Mouse (Mus musculus): Measurements from ENCODE around the gene Slc4a2. TPM values are rescaled to one million over a fixed set of nuclear protein-coding genes. Genes with fewer than 3 reads are reported as not detected.

Gene Slc4a2
- polyA plus RNA-seq, 1 experiment from 2014 or later = 40.0 TPM

DNA sequence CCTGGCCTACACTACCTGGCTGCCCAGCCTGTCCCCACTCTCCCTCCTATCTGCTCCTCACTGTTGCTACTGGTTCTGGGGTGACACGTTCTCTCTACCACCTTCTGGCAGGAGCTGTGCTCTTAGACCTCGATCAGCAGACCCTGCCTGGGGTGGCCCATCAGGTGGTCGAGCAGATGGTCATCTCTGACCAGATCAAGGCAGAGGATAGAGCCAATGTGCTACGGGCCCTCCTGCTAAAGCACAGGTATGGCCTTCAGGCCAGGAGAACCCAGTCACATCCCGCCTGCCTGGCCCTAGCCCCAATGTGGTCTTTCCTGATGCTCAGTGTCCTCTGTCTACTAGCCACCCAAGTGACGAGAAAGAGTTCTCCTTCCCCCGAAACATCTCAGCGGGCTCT, 10.4 kb downstream of the Slc4a2 start:
- ATAC-seq (ENCODE audit: insufficient number of reproducible peaks, low FRiP score, low TSS enrichment, low read depth) = no peak
- H3K36me3 ChIP-seq = peaks cover 98% of the 10 kb centered on the region
- no peak overlapping the region for H3K4me2 ChIP-seq
- no peak overlapping the region for H3K4me3 ChIP-seq
- no peaks in the 10 kb centered on the region for H3K27me3 ChIP-seq
- H3K9me3 ChIP-seq = no peaks in the 10 kb centered on the region
- peaks cover 1% of the 10 kb centered on the region; the same call in 1 of the 2 replicates for H3K4me1 ChIP-seq
- 86% methylated on average over 8 of the region's 8 CpGs for WGBS
- no peak overlapping the region for H3K27ac ChIP-seq
- H3K9ac ChIP-seq = no peak overlapping the region

- 90% methylated on average over 8 of the region's 8 CpGs for WGBS
- Histone ChIP-seq H3K36me3 (peaks cover 73% of the 10 kb centered on the region), H3K4me2 (no peak overlapping the region), H3K4me1 (peaks cover 21% of the 10 kb centered on the region), H3K9ac (no peak overlapping the region), H3K27me3 (no peaks in the 10 kb centered on the region), H3K27ac (no peak overlapping the region), H3K9me3 (no peaks in the 10 kb centered on the region), H3K4me3 (no peak overlapping the region)
- ATAC-seq (ENCODE audit: insufficient number of reproducible peaks, low FRiP score, low TSS enrichment, low read depth) = no peak
Observed at GRCm38 (mm10) chr5:24441187-24441586, 17.6 kb downstream of the Slc4a2 start.

- no peak overlapping the region for H3K4me3 ChIP-seq
- no peak overlapping the region for H3K27ac ChIP-seq
- ATAC-seq (ENCODE audit: insufficient number of reproducible peaks, low FRiP score, low TSS enrichment, low read depth) = no peak
- WGBS = 82% methylated on average over 9 of the region's 9 CpGs
- no peaks in the 10 kb centered on the region for H3K27me3 ChIP-seq
- H3K36me3 ChIP-seq = peaks cover 64% of the 10 kb centered on the region
- peaks cover 28% of the 10 kb centered on the region for H3K4me1 ChIP-seq
- H3K4me2 ChIP-seq = no peak overlapping the region
- H3K9ac ChIP-seq = no peak overlapping the region
- no peaks in the 10 kb centered on the region for H3K9me3 ChIP-seq
Observed at GRCm38 (mm10) chr5:24442029-24442428, 18.4 kb downstream of the Slc4a2 start.

- Histone ChIP-seq H3K27me3 (no peaks in the 10 kb centered on the region), H3K4me3 (no peak overlapping the region), H3K9me3 (no peaks in the 10 kb centered on the region), H3K9ac (no peak overlapping the region), H3K27ac (no peak overlapping the region), H3K36me3 (peaks cover 53% of the 10 kb centered on the region), H3K4me2 (no peak overlapping the region), H3K4me1 (peaks cover 39% of the 10 kb centered on the region)
- WGBS = 88% methylated on average over 7 of the region's 7 CpGs
- no peak for ATAC-seq (ENCODE audit: insufficient number of reproducible peaks, low FRiP score, low TSS enrichment, low read depth)
Observed at GRCm38 (mm10) chr5:24443204-24443603, 19.6 kb downstream of the Slc4a2 start.

DNA sequence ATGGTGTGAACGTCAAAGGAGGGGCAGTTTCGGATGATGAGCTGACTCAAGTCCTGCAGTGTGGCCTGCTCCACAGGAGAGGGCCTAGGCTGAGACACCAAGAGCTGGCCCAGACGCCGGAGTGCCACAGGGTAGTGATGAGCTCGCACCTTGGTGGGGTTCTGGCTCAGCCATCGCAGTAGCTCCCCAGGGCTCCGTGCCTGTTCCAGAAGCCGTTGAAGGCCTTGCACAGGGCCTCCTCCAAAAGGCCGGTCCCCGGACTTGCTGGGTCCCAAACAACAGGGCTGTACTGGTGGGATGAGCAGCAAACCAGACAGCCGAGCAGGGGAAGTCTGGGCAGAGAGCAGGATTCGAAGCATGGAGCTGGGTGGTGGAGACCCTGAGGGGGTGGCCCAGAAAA, 20.3 kb downstream of the Slc4a2 start:
- H3K9me3 ChIP-seq = no peaks in the 10 kb centered on the region
- H3K36me3 ChIP-seq = peaks cover 47% of the 10 kb centered on the region
- peak overlapping the region; percentile 98; the same call in 1 of the 2 replicates for H3K9ac ChIP-seq
- peak overlapping the region; percentile 96 for H3K4me3 ChIP-seq
- 79% methylated on average over 12 of the region's 12 CpGs for WGBS
- no peak for ATAC-seq (ENCODE audit: insufficient number of reproducible peaks, low FRiP score, low TSS enrichment, low read depth)
- peaks cover 39% of the 10 kb centered on the region for H3K4me1 ChIP-seq
- H3K27ac ChIP-seq = no peak overlapping the region
- no peaks in the 10 kb centered on the region for H3K27me3 ChIP-seq
- peak overlapping the region; percentile 76 for H3K4me2 ChIP-seq

DNA sequence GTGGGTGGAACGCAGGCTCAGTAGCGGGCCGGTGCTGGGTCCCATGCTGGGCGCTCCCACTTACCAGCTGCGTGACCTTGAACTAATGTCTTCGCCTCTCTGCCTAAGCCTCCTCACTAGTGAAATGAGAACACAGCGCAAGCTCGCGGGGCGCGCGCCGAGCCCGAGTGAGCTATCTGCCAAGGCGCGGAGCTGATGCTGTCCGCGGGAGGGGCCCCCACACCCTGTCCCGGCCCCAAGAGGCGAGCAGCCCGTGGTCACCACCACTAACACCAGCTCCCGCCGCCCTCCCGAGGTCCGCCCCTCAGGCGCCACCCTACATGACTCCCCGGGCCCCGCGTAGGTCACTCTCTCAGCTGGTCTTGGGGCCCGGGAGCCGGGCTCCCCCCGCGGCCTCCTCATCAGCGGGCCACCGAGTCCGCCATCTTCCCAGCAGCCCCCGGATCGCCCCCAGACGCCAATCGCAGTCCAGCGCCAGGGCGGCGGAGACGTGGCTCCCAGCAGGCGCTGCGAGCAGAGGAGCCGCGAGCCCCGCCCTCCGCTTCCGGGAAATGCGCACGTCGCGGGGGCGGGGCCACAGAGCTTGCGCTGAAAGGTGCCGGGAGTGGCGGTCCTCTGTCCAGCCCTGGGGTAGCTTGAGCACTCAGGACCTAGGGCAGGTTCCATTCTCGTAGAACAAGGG, 21.2 kb downstream of the Slc4a2 start, which contains the start of gene Fastk:
TSS of gene Fastk (minus strand) at position 542 of the 682 bp plus-strand sequence.
- Histone ChIP-seq H3K27me3 (no peaks in the 10 kb centered on the region), H3K9ac (peak within 1 kb of the TSS; percentile 98), H3K4me3 (peak within 1 kb of the TSS; percentile 96), H3K4me2 (peak within 1 kb of the TSS; percentile 76), H3K27ac (peak within 1 kb of the TSS; percentile 96), H3K36me3 (peaks cover 37% of the 10 kb centered on the region), H3K9me3 (no peaks in the 10 kb centered on the region), H3K4me1 (peaks cover 39% of the 10 kb centered on the region)
- WGBS = under 1% methylated on average over 59 of the region's 60 CpGs
- ATAC-seq (ENCODE audit: insufficient number of reproducible peaks, low FRiP score, low TSS enrichment, low read depth) = peak; percentile 87

DNA sequence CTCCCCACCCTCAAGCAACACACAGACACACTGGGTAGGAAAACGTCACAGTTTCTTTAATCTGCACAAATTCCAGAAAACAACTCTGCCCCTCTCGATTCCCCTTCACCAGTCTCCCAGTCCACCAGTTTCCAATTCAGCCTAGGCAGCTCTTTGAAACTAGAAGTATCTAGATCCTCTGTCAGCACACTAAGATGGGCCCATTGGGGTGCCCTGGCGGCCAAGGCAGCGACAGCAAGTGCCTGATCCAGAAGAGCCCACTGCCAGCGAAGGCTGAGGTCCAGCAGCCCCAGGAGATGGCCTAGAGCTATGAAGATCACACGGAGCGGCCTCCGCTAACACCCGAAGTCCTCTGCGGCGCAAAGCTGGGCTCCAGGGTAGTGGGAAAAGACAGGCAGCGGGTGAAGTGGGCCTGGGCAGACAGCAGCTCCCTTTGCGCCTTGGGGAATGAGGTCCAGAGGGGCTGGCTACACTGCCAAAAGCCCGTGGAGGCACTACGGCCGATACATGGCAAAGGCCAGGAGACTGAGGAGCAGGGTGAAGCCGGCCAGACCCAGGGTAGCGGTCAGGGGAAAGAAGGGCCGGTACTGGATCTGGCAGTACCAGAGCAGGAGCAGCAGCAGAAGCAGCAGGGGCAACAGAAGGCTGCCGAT, 21.9 kb downstream of the Slc4a2 start:
- WGBS = 50% methylated on average over 20 of the region's 20 CpGs
- peak overlapping the region; percentile 98 for H3K9ac ChIP-seq
- H3K36me3 ChIP-seq = peaks cover 31% of the 10 kb centered on the region
- no peaks in the 10 kb centered on the region for H3K9me3 ChIP-seq
- peak overlapping the region; percentile 76 for H3K4me2 ChIP-seq
- peaks cover 39% of the 10 kb centered on the region for H3K4me1 ChIP-seq
- peak overlapping the region; percentile 96 for H3K4me3 ChIP-seq
- H3K27ac ChIP-seq = peak overlapping the region; percentile 96
- H3K27me3 ChIP-seq = no peaks in the 10 kb centered on the region
- no peak for ATAC-seq (ENCODE audit: insufficient number of reproducible peaks, low FRiP score, low TSS enrichment, low read depth)

- Histone ChIP-seq H3K27me3 (no peaks in the 10 kb centered on the region), H3K27ac (no peak overlapping the region), H3K9me3 (no peaks in the 10 kb centered on the region), H3K4me3 (peak overlapping the region; percentile 59; the same call in 1 of the 2 replicates), H3K9ac (no peak overlapping the region), H3K4me2 (no peak overlapping the region), H3K36me3 (peaks cover 20% of the 10 kb centered on the region), H3K4me1 (peaks cover 47% of the 10 kb centered on the region)
- WGBS = 88% methylated on average over 7 of the region's 7 CpGs
- ATAC-seq (ENCODE audit: insufficient number of reproducible peaks, low FRiP score, low TSS enrichment, low read depth) = no peak
Observed at GRCm38 (mm10) chr5:24446630-24447029, 23.0 kb downstream of the Slc4a2 start.

DNA sequence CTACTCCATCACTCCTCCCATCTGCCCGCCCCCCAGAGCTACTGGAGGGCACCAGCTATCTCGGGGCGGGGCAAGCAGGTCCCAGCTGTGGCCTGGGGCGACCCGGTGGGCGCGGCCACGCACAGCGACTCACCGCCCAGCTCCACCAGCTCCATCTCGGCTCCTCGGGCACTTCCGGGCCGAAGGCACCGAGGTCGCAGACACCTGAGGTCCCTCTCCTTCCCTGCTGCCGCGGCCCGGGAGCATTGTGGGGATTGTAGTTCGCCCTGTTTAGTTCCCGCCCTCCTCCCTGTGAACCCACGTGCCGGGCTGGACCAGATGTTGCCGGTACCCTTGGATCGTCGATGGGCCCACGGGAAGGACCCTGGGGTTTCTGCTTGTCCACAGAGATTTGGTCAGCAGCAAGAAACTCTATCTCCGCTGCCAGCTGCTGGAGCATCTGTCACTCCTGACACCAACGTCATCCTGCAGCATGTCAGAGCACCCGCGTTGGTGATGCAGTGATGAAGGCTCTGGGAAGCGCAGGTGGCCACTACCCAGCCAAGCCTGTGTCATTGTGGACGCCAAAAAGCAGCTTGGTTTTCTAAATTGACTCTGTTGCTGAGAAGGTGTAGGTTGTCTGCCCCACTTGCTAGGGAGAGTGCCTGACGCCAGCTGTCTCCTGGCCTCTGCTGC, 24.1 kb downstream of the Slc4a2 start, which contains the start of gene Tmub1:
TSS of gene Tmub1 (minus strand) at position 231 of the 675 bp plus-strand sequence.
- H3K27me3 ChIP-seq = no peaks in the 10 kb centered on the region
- WGBS = 3% methylated on average over 33 of the region's 34 CpGs
- peak within 1 kb of the TSS; percentile 14; the same call in 1 of the 2 replicates for H3K27ac ChIP-seq
- H3K36me3 ChIP-seq = peaks cover 10% of the 10 kb centered on the region
- no peaks in the 10 kb centered on the region for H3K9me3 ChIP-seq
- H3K4me1 ChIP-seq = peaks cover 47% of the 10 kb centered on the region
- H3K9ac ChIP-seq = peak within 1 kb of the TSS; percentile 43
- peak within 1 kb of the TSS; percentile 77 for H3K4me2 ChIP-seq
- peak within 1 kb of the TSS; percentile 59 for H3K4me3 ChIP-seq
- ATAC-seq (ENCODE audit: insufficient number of reproducible peaks, low FRiP score, low TSS enrichment, low read depth) = peak; percentile 42

DNA sequence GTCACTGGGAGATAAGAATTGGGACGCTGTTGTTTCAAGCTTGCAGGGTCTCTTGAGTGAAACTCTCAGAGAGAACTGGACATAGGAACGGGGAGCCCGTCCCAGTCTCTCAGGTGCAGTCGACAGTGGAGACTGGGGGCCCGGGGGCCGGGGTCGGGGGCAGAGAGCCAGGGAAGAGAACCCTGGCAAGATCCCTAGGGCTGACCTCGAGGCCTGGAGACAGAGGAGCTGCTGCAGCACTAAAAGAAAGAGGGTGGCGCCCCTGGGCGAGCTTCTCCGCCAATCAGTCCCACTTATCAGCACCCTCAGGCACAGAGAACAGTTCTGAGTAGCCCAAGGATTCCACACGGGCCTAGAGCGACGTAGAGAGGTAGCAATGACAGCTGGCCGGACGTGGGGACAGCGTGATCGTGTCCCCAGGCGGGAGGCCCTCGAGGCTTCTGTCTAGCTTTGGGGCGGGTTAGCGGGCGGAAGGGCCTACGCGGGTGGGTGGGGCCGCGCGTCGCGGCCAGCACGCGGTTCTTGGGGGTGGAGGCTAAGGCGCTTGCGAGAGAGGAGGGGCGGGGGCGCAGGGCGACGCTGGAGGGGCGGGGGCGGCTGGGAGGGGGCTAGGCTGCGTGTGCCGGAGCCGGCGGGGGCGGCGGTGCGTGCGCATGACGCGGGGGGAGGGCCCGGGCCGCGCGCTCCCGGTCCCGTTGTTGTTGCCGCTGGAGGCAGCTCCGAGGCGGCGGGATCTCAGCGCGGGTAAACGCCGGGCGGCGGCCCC, 27.8 kb downstream of the Slc4a2 start:
- WGBS = 4% methylated on average over 35 of the region's 66 CpGs
- Histone ChIP-seq H3K27me3 (no peaks in the 10 kb centered on the region), H3K4me3 (peak overlapping the region; percentile 81), H3K9ac (peak overlapping the region; percentile 96), H3K4me1 (peaks cover 60% of the 10 kb centered on the region), H3K27ac (peak overlapping the region; percentile 92), H3K9me3 (no peaks in the 10 kb centered on the region), H3K36me3 (no peaks in the 10 kb centered on the region), H3K4me2 (peak overlapping the region; percentile 91)
- ATAC-seq (ENCODE audit: insufficient number of reproducible peaks, low FRiP score, low TSS enrichment, low read depth) = peak; percentile 82

GRCm38 (mm10) chr5:24452030-24452690, 28.5 kb downstream of the Slc4a2 start, which contains the start of gene Agap3:
Gene Agap3 (plus strand): TSS chr5:24452177.
- Histone ChIP-seq H3K27me3 (no peaks in the 10 kb centered on the region), H3K9me3 (no peaks in the 10 kb centered on the region), H3K9ac (peak within 1 kb of the TSS; percentile 96), H3K4me3 (peak within 1 kb of the TSS; percentile 81), H3K4me2 (peak within 1 kb of the TSS; percentile 91), H3K36me3 (0 out of 2 replicates have a peak, but pooled peaks cover under 1% of the 10 kb centered on the region), H3K27ac (peak within 1 kb of the TSS; percentile 92), H3K4me1 (peaks cover 55% of the 10 kb centered on the region)
- 3% methylated on average over 65 of the region's 85 CpGs for WGBS
- peak; percentile 26 for ATAC-seq (ENCODE audit: insufficient number of reproducible peaks, low FRiP score, low TSS enrichment, low read depth)

All from limb, embryonic 15.5 days (tissue).